Mouse (Mus musculus): ENCODE measurements around the gene Mettl7b. TPM values are rescaled to one million over a fixed set of nuclear protein-coding genes. Genes with fewer than 3 reads are reported as not detected.

Gene Mettl7b
- polyA plus RNA-seq, 1 experiment from 2014 or later: not detected

DNA sequence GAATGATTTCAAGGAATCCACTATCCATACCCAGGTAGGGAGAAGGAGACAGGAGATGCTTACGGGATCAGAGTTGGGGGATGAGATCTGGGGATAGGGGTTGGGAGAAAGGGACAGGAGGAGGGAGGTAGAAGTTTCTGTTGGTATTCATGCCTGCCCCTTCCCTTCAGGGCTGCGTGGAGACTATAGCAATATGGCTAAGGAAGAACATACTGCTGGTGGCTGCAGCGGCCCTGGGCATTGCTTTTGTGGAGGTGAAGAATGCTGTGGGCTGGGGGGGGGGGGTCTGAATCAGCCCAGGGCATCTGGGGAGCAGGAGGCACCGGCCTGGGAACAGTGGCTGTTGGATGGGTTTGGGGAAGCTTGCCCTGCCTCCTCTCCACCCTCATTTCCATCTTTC is 48.5 kb downstream of the Mettl7b start:
- Histone ChIP-seq H3K36me3 (replicated peaks) (peaks cover 4% of the 10 kb centered on the region), H3K9me3 (no peaks in the 10 kb centered on the region), H3K27ac (no peak overlapping the region), H3K9ac (no peak overlapping the region), H3K4me3 (replicated peaks) (no peak overlapping the region), H3K4me1 (peaks cover 22% of the 10 kb centered on the region), H3K4me2 (no peak overlapping the region), H3K27me3 (peaks cover 14% of the 10 kb centered on the region)
- ATAC-seq (ENCODE audit: low FRiP score): no peak
- 84% methylated on average over 4 of the region's 4 CpGs for WGBS

DNA sequence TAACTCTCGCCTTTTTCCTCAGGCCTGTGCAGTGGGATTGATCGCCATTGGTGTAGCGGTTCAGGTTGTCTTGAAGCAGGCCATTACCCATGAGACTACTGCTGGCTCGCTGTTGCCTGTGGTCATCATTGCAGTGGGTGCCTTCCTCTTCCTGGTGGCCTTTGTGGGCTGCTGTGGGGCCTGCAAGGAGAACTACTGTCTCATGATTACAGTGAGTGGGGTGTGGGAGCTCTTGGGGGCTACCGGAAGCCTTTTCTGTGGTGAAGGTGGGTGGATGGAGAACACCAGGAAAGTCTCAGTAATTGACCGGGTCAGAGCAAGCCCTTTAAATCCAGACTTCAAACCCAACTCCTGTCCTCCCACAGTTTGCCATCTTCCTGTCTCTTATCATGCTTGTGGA is 49.4 kb downstream of the Mettl7b start:
- H3K4me3 ChIP-seq (replicated peaks): no peak overlapping the region
- 0 out of 2 replicates have a peak overlapping the region, but pooled peaks have one; percentile 84 for H3K4me2 ChIP-seq
- no peak overlapping the region for H3K27ac ChIP-seq
- H3K4me1 ChIP-seq: peaks cover 22% of the 10 kb centered on the region
- no peak overlapping the region for H3K9ac ChIP-seq
- 95% methylated on average over 6 of the region's 6 CpGs for WGBS
- peaks cover 3% of the 10 kb centered on the region for H3K36me3 ChIP-seq (replicated peaks)
- no peak for ATAC-seq (ENCODE audit: low FRiP score)
- H3K9me3 ChIP-seq: no peaks in the 10 kb centered on the region
- H3K27me3 ChIP-seq: peaks cover 14% of the 10 kb centered on the region

DNA sequence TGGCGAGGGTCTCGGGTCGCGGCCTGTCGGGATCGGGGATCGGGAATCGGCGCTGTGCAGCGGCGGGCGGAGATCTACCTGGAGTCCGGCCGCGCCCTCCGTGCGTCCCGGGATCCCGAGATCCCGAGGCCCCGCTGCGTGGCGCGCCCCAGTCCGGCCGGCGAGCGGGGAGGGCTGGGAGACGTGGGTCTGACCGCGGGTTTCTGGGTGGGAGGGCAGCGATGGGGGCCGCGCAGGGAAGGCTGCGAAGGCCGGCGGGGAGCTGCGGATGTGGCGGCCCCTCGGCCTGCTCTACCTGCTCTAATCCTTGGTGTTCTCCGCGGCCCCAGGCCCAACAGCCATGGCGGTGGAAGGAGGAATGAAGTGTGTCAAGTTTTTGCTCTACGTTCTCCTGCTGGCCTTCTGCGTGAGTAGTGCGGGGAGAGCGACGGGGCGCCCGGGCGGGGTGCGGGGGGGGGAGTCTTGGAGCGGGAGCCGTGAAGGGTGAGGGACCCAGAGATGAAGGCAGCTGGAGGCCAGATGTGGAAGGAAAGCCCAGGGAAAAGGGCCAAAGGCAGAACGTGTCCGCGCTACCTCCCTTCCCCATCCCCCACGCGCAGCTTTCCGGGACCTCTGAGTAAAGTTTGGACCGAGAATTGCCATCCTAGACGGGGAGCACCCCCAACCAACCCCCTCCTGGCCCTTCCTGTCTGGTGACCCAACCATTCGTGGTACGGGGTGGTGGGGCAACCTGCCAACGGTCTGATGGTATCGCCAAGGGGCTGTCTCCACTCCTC is 50.5 kb downstream of the Mettl7b start:
- Histone ChIP-seq H3K9me3 (no peaks in the 10 kb centered on the region), H3K27me3 (peaks cover 14% of the 10 kb centered on the region), H3K4me3 (replicated peaks) (peak overlapping the region; percentile 81), H3K9ac (peak overlapping the region; percentile 85), H3K4me1 (peaks cover 22% of the 10 kb centered on the region), H3K36me3 (replicated peaks) (peaks cover 3% of the 10 kb centered on the region), H3K27ac (peak overlapping the region; percentile 42; the same call in 1 of the 2 replicates), H3K4me2 (peak overlapping the region; percentile 84)
- WGBS: 4% methylated on average over 57 of the region's 66 CpGs
- ATAC-seq (ENCODE audit: low FRiP score): peak; percentile 50

DNA sequence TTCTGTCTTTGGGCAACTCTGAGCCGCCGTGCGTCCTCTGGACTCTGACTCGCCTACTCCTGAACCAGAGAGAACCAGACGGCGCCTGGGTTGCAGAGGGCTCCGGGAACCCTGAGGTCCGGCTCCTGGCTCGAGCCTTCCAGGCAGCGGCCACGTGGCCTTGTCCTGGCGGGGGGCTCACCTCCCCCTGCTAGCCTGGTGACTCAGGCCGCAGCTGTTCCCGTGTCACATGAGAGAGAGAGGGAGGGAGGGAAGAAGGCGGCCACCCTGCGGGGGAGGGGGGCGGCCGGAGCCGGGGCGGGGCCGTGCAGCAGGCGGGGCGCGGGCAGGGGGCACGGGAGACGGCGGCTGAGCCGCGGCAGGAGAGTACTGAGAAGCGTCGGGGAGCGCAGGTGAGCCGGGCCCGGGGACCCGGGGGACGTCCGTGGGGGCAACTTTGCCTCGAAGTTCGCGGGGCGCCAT is 51.2 kb downstream of the Mettl7b start:
- peaks cover 3% of the 10 kb centered on the region for H3K36me3 ChIP-seq (replicated peaks)
- peak; percentile 73 for ATAC-seq (ENCODE audit: low FRiP score)

DNA sequence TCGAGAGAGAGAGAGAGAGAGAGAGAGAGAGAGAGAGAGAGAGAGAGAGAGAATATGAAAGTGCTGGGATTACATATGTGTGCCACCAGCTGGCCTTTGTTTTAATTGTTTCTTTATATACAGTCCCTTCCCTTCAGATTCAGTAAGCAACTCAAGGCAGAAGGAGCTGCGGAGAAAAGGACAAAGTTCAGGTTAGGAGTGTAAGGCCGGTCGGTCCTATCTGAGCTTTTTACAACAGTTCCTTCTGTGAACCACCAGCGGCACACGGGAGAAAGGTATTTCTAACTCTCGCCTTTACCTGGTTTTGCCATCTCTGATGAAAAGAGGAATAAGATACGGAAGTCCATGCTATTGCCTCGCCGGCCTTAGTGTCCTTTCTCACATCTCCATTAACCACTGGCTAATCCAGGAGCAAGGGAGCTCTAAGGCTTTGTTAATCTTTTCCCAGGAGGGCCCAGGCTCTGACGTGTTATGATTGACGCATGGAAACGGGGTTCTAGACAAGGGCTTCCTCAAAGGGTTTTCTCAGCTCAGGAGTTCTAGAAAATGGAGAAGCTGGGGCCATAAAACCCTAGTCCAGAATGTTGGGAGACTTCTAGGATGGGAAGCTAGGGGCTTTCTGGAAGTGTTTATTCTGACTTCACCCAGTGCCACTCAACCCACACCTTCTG is 51.9 kb downstream of the Mettl7b start:
- H3K9me3 ChIP-seq: no peaks in the 10 kb centered on the region
- peak overlapping the region; percentile 81 for H3K4me3 ChIP-seq (replicated peaks)
- peak overlapping the region; percentile 84 for H3K4me2 ChIP-seq
- peaks cover 22% of the 10 kb centered on the region for H3K4me1 ChIP-seq
- H3K27ac ChIP-seq: 0 out of 2 replicates have a peak overlapping the region, but pooled peaks have one; percentile 5
- WGBS: 62% methylated on average over 13 of the region's 13 CpGs
- peaks cover 14% of the 10 kb centered on the region for H3K27me3 ChIP-seq
- peaks cover 3% of the 10 kb centered on the region for H3K36me3 ChIP-seq (replicated peaks)
- peak overlapping the region; percentile 85 for H3K9ac ChIP-seq
- no peak for ATAC-seq (ENCODE audit: low FRiP score)

More for the DNA sequence above, 51.2 kb downstream of the Mettl7b start:
- WGBS: under 1% methylated on average over 35 of the region's 41 CpGs
- H3K9me3 ChIP-seq: no peaks in the 10 kb centered on the region
- H3K9ac ChIP-seq: peak overlapping the region; percentile 85
- H3K27me3 ChIP-seq: peaks cover 14% of the 10 kb centered on the region
- H3K27ac ChIP-seq: peak overlapping the region; percentile 42; the same call in 1 of the 2 replicates
- peak overlapping the region; percentile 81 for H3K4me3 ChIP-seq (replicated peaks)
- peaks cover 22% of the 10 kb centered on the region for H3K4me1 ChIP-seq
- H3K4me2 ChIP-seq: peak overlapping the region; percentile 84

Other genes with a start within 250 kb of the Mettl7b start
- gene Dgka, start 216.1 kb downstream of the Mettl7b start, polyA plus RNA-seq (2016; fragmentation: Nextera tagmentation; extraction: Ambion mirVana): 3.9 and 4.2 TPM in 2 replicates
- 51.2 and 52.8 TPM in 2 replicates for gene Pym1, start 213.1 kb downstream of the Mettl7b start, polyA plus RNA-seq (2016; fragmentation: Nextera tagmentation; extraction: Ambion mirVana)
- 0.40 and 0.60 TPM in 2 replicates for gene Mmp19, start 170.1 kb downstream of the Mettl7b start, polyA plus RNA-seq (2016; fragmentation: Nextera tagmentation; extraction: Ambion mirVana)
- gene Dnajc14, start 156.9 kb downstream of the Mettl7b start, polyA plus RNA-seq (2016; fragmentation: Nextera tagmentation; extraction: Ambion mirVana): 55.0 and 58.9 TPM in 2 replicates
- gene Tmem198b, start 156.6 kb downstream of the Mettl7b start, polyA plus RNA-seq (2016; fragmentation: Nextera tagmentation; extraction: Ambion mirVana): 18.4 and 21.3 TPM in 2 replicates
- gene Sarnp, start 143.7 kb downstream of the Mettl7b start, polyA plus RNA-seq (2016; fragmentation: Nextera tagmentation; extraction: Ambion mirVana): 251 and 256 TPM in 2 replicates
- gene Ormdl2, start 139.3 kb downstream of the Mettl7b start, polyA plus RNA-seq (2016; fragmentation: Nextera tagmentation; extraction: Ambion mirVana): 47.4 and 53.0 TPM in 2 replicates
- gene Gdf11, start 69.3 kb downstream of the Mettl7b start, polyA plus RNA-seq (2016; fragmentation: Nextera tagmentation; extraction: Ambion mirVana): 9.3 and 9.6 TPM in 2 replicates
- 129 and 160 TPM in 2 replicates for gene Cd63, start 60.0 kb downstream of the Mettl7b start, polyA plus RNA-seq (2016; fragmentation: Nextera tagmentation; extraction: Ambion mirVana)
- gene Rdh5, start 38.1 kb downstream of the Mettl7b start, polyA plus RNA-seq (2016; fragmentation: Nextera tagmentation; extraction: Ambion mirVana): 11.3 and 13.3 TPM in 2 replicates
- 183 and 188 TPM in 2 replicates for gene Bloc1s1, start 37.0 kb downstream of the Mettl7b start, polyA plus RNA-seq (2016; fragmentation: Nextera tagmentation; extraction: Ambion mirVana)
- gene Itga7, start 27.2 kb downstream of the Mettl7b start, polyA plus RNA-seq (2016; fragmentation: Nextera tagmentation; extraction: Ambion mirVana): 0.46 and 0.73 TPM in 2 replicates
- not detected in 2 replicates for gene Olfr9, start 28.4 kb upstream of the Mettl7b start, polyA plus RNA-seq (2016; fragmentation: Nextera tagmentation; extraction: Ambion mirVana)
- not detected in 2 replicates for gene Olfr763, start 49.8 kb upstream of the Mettl7b start, polyA plus RNA-seq (2016; fragmentation: Nextera tagmentation; extraction: Ambion mirVana)
- not detected in 2 replicates for gene Olfr764-ps1, start 78.9 kb upstream of the Mettl7b start, polyA plus RNA-seq (2016; fragmentation: Nextera tagmentation; extraction: Ambion mirVana)
- gene Olfr765, start 89.0 kb upstream of the Mettl7b start, polyA plus RNA-seq (2016; fragmentation: Nextera tagmentation; extraction: Ambion mirVana): not detected in 2 replicates
- gene Olfr766-ps1, start 108.0 kb upstream of the Mettl7b start, polyA plus RNA-seq (2016; fragmentation: Nextera tagmentation; extraction: Ambion mirVana): not detected in 2 replicates
- not detected in 2 replicates for gene Olfr767, start 121.9 kb upstream of the Mettl7b start, polyA plus RNA-seq (2016; fragmentation: Nextera tagmentation; extraction: Ambion mirVana)
- gene Olfr768, start 138.4 kb upstream of the Mettl7b start, polyA plus RNA-seq (2016; fragmentation: Nextera tagmentation; extraction: Ambion mirVana): not detected in 2 replicates
- not detected in 2 replicates for gene Olfr769, start 156.9 kb upstream of the Mettl7b start, polyA plus RNA-seq (2016; fragmentation: Nextera tagmentation; extraction: Ambion mirVana)
- gene Olfr770, start 178.0 kb upstream of the Mettl7b start, polyA plus RNA-seq (2016; fragmentation: Nextera tagmentation; extraction: Ambion mirVana): not detected in 2 replicates
- gene Olfr771, start 203.8 kb upstream of the Mettl7b start, polyA plus RNA-seq (2016; fragmentation: Nextera tagmentation; extraction: Ambion mirVana): not detected in 2 replicates
- not detected in 2 replicates for gene Olfr772, start 216.9 kb upstream of the Mettl7b start, polyA plus RNA-seq (2016; fragmentation: Nextera tagmentation; extraction: Ambion mirVana)
- not detected in 2 replicates for gene Olfr773, start 226.4 kb upstream of the Mettl7b start, polyA plus RNA-seq (2016; fragmentation: Nextera tagmentation; extraction: Ambion mirVana)